Mouse (Mus musculus) MEL-GATA-1-ER (cell line): ENCODE measurements around the gene Tapbpl.

Source experiments
- DNase-seq: peaks from one replicate; pipeline ENCODE4 v3.0.0-alpha.2; 2012; ENCODE audit warnings: low read depth; ENCODE audit errors: extremely low read depth

The Tapbpl gene

DNA sequence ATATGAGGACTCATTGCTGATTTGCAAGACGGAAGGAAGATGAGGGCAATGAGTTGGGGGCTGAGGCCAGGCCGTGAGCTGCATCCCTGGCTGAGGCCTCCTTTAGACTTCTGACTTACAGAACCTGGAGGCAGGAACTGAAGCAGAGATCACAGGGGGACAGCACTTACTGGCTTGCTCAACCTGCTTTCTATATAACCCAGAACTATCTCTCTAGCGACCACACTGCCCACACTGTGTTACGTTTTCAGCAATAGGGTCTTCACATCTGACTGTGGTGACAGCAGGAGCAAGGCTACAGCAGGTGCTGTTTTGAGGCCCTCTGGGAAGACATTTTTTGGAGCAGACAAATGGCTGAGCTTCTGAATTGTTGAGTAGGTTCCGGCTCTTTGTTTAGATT is 9.0 kb upstream of the Tapbpl start:
- DNase-seq: no peak

- no peak for DNase-seq
Measured at GRCm38 (mm10) chr6:125239547-125239946, 7.9 kb upstream of the Tapbpl start.

DNA sequence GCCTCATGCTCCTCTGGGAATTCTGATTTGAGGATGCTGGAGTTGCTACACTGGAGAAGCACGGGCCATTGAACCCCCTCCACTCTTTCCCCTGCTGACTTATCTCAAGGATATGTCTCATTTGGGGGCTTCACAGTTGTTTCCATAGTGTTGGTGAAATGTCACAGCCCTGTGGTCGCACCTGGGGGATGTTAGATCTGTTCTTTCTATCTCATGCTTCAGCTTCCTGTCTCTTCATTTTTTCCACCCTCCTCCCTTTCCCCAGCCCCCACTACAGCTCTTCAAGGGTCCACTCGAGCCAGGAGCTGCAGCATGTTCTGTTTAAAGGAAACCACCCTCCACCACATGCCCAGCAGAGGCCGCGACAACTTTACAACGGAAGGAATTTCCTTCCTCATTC is 6.7 kb upstream of the Tapbpl start:
- no peak for DNase-seq

GRCm38 (mm10) chr6:125237421-125237820 is 5.8 kb upstream of the Tapbpl start:
- DNase-seq: no peak

DNA sequence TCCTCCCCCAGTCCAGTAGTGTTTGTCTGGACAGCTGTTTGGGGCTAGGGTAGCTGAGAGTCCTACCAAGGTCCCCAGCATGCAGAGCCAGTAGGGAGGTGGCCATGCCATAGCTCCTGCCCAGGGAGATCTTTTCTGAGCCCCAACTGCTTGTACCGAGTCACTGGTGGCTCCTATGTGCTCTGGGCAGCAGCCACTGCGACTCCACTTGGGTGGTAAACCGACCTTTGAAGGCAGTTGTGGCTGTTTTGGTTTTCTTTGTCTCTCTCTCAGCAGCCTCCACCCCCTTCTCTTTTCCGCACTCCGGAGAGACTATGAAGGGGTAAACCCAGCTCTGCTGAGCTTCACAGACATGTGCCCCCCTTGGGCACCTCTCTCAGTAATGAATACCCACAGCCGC is 5.1 kb upstream of the Tapbpl start, which contains the start of gene Cd27:
Cd27 (minus strand) TSS at position 229 of the 400 bp plus-strand sequence.
- no peak for DNase-seq

DNA sequence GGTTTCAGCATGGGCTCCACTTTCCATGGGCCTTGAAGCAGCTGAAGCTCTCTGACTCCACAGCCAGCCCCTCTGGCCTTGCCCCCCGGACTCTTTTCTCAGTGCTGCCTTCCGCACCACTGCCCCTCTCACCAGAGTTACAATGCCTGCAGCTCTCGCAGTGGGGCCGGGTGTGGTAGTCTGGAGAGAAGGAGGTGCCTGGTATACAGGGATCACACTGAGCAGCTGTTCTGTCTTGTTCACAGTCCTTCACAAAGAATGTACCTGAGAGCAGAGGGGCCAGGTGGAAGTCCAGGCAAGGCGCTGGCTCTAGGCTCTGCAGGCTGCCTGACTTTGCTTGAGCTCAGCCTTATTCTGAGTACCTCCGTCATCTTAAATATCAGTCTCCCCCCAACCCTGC is 4.7 kb upstream of the Tapbpl start:
- DNase-seq: no peak

DNA sequence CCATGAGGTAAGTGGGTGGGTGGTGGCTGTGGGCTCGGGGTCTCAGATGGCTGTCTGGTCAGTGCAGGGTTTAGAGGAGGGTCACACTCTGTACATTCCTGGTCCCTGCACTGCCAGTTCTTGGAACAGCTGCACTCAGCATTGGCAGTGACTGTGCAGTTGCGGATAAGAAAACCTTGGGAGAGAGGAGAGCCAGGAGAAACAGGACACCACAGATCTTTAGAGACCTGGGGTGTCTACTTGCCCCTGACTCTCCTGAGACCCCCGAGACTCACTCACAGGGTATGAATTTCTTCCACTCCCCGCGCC is 2.8 kb upstream of the Tapbpl start:
- no peak for DNase-seq

GRCm38 (mm10) chr6:125233816-125234519 is 2.3 kb upstream of the Tapbpl start:
- no peak for DNase-seq

DNA sequence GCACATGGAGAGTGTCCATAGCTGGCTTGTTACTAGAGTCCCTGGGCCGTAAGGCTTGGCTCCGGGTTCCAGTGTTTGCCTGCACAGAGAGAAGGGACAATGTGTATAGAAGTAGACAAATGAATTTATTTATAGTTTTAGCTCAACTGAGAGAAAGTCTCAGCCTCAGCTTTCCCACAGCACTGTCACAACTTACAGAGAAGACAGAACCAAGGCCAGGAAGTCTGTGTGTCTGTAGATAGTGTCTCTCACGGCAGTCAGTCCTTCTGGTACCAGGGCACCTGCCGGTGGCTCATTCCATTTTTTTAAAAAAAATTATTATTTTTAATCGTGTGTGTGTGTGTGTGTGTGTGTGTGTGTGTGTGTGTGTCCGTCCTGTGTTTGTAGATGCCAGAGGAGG is 856 bp upstream of the Tapbpl start:
- peak; percentile 59 for DNase-seq

DNA sequence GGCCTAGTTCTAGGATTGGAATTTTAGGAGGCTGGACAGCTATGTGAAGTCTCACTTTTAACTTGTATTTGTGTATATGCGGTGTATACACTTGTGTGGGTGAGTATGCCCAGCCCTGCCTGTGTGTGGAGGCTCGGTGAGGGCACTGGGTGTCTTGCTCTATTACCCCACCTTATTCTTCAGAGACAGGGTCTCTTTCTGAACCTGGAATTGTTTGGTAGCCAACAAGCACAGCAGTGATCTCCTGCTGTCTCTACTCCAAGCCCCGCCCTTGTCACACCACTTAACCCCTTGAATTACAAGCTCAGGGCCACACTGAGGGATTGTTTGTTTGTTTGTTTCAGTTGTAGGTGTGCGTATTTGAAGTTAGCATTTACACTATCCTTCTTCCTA is 381 bp upstream of the Tapbpl start:
- peak; percentile 39 for DNase-seq

- no peak for DNase-seq
Measured at GRCm38 (mm10) chr6:125230571-125230970, 1.1 kb downstream of the Tapbpl start.

DNA sequence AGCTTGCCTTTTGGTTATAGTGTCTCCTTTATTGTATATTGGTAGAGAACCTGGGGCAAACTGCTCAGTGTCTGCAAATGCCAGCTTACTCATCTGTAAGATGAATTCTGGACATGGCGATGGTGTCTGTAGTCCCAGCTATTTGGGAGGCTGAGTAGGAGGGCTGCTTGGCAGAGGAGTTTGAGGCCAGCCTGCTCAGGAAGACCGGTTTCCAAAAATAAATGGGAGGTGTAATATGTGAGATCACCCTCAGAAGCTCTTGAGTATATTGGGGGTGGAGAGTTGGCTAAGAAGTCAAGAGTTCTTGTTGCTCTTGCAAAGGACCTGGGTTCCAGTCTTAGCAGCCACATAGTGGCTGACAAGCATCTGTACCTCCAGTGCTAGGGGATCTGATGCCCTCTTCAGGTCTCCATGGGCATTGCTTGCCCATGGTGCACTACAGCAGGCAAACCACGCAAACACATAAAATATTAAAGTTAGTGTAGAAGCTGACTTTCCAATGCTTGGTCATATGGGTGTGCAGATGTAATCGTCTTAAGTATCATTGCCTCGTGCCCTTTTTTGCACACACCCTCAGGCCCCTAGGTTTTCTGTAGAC is 6.0 kb downstream of the Tapbpl start:
- no peak for DNase-seq

GRCm38 (mm10) chr6:125222577-125222976 is 9.1 kb downstream of the Tapbpl start:
- no peak for DNase-seq

DNA sequence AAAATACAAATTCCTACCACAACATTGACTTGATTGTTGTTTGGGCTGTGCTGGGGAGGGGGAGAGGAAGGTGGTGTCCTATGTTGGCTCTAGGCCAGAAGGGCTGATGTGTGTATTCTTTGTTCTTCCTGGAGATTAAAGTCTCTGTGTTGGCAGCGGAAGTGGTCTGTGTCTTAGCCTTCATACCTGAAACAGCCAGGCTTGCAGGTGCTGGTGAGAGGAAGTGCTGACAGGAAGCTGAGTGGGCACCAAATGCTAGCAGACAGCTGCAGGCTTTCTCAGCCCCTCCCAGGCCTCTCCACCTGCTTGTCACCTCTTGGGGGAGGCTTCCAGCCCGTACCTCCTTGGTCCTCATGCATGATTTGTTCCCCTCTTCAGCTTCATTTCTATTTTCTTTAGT is 9.5 kb downstream of the Tapbpl start:
- DNase-seq: no peak

DNA sequence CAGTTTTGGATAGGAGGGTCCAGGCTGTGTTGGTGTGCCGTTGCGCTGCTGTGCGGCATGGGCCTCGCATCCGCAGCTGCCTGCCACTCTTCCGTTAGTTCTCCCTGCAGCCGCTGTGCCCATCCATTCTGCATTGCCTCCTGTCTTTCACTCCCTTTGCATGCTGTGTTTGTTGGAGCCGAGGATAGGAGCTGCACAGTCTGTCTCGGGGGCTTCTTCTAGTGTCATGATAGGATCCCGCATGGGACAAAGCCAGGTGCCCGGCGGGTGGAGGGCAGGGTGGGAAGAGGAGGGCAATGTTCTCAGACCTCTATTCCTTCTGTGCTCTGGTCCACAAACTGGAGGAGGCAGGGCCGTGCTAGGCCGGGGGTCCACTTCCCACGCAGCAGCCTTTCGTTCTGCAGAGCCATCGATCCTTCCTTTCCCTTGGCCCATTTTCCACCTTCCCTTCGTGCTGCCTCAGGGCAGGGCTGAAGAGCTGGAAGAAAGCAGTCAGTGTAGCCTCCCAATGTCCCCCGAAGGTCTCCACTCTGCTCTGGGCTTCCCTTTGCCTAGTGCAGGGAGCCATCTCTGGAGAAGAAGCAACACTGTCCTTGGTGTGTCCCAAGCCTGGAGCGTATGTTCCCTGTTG is 10.4 kb downstream of the Tapbpl start:
- no peak for DNase-seq

GRCm38 (mm10) chr6:125218963-125219362 is 12.7 kb downstream of the Tapbpl start:
- peak; percentile 77 for DNase-seq

DNA sequence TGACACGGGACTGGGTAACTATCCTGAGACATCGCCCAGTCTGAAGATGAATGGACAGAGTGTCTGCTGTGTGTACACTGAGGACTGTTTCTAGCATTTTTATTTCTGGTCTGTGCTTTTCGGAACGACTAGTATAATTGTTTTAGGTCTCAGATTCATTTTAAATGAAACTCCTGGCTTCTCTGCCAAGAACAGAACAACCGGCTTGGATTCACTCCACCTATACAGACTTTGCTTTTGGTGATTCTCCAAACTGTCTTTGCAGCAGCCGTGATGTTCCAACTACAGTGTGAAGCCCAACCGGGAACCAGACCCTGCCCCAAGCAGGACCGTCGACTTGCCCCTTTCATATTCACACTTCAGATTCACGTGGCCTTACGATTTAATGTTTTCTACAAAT is 13.8 kb downstream of the Tapbpl start:
- DNase-seq: no peak

DNA sequence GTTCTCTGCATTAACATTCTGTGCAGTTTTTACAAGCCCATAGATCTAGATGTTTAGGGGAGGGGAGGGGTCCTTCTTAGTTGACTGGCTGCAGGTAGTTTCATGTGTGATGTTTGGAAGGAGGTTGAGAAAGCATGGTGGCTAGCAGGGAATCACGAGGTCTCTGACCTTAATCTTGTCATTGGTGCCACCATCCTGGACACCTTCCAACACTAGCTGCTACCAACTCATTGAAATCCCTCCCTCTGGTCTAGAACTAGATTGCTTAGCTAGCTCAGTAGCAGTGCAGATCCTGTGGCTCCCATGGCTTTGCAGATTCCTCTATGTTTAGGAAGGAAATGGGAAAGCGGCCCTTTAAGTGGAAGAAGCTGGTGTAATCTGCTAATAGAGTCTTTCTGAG is 14.8 kb downstream of the Tapbpl start:
- DNase-seq: no peak

- peak; percentile 98 for DNase-seq
Measured at GRCm38 (mm10) chr6:125215148-125215954, 16.3 kb downstream of the Tapbpl start, which contains the start of gene Vamp1. Vamp1 (plus strand) TSS chr6:125215551.

- no peak for DNase-seq
Measured at GRCm38 (mm10) chr6:125213715-125214114, 17.9 kb downstream of the Tapbpl start.

- no peak for DNase-seq
Measured at GRCm38 (mm10) chr6:125213129-125213528, 18.5 kb downstream of the Tapbpl start.

DNA sequence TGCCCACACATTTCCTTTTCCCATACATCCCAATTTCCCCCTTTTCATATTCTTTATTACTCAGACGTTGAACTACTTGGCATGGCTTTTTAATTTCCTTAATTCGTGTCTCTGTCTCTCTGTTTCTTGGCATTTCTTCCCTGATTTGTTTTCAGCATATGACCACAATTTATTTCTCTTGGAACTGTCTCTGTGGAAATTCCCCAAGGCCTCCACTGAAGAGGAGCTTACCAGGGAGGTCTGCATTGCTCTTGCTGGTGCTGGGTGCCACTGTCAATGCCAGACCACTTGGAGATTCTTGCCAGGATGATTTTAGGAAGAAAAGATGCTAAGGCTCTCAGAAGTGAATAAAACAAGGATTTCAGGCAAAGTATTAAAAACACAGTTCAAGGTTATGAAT is 19.0 kb downstream of the Tapbpl start:
- no peak for DNase-seq
